Mouse (Mus musculus): ENCODE data around the gene Krt32.

The Krt32 gene

GRCm38 (mm10) chr11:100050451-100050850 lies 37.6 kb downstream of the Krt32 start, which contains the start of gene Krt31:
TSS of gene Krt31 (minus strand) at chr11:100050551.
- no peak for DNase-seq

DNA sequence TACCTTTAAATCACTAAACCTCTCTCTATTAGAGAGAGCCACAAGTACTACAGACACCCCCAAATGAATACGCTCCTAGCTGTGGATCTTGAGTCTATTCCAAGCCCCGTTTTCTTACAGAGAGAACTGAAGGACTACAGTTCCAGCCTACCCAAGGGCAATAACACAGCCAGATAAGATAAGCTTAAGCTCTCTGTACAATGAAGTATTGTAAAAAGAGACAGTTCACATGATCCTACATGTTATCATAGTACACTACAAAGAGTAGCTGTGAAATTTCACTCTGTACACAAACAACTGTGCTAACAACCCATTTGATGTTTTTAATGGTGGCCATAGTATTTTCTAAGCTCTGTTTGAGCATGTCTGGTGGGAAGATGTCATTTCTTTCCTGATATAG lies 40.8 kb downstream of the Krt32 start:
- no peak for DNase-seq

DNA sequence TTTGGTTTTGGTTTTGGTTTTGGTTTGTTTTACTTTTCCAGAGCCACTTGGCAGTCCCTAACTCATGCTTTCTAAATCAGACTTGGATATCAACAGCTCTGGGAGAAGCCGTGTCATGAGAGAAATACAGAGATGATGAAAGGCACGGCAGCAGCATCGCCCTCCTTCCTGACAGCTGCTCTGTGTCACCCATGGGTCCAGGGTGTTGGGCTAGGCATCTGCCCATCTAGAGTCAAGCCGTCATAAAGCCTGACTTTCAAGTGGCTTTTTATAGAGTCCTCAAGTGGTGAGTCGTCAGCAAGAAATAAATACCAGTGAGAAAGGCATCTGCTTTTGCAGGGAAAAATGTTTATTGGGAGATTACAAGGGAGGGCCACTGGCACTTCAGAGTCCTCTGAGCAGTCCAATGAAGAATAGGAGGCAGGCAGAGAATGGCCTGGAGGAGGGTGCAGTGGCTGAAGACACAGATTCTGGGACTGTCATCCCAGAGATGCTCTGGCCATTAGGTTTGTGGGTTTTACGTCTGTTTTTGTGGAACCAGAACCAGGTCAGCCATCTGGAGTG lies 41.6 kb downstream of the Krt32 start:
- no peak for DNase-seq

- no peak for DNase-seq
Measured at GRCm38 (mm10) chr11:100041454-100041853, 46.6 kb downstream of the Krt32 start, which contains the start of gene Krt34. TSS of gene Krt34 (minus strand) at chr11:100041554.

Measured in cerebellum, adult 11-12 months (tissue).